Mouse (Mus musculus) layer of hippocampus, adult 11-12 months (tissue): ENCODE data around the gene Fggy.

ENCODE experiments used
- DNase-seq: peaks from one replicate; pipeline ENCODE4 v3.0.0; 2022; ENCODE audit warnings: low spot score

Gene Fggy

DNA sequence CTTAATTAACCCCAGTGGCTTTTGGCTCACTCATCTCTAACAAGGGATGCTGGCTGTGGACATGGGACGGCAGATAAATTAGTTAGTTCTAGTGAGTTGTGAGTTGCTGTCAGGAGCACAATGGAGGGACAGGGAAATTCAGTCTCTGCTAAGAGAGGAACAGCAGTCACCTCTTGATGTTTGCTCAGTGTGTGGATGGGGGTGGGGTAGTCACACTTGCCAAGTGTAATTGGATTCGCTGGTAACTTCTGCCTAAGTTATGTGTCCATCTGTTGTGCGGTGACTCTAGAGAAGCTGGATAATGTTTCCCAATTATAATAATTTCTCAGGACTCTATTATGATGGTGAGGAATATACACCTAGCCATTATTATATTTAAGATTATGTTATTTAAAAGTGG, 107.0 kb downstream of the Fggy start:
- no peak for DNase-seq

DNA sequence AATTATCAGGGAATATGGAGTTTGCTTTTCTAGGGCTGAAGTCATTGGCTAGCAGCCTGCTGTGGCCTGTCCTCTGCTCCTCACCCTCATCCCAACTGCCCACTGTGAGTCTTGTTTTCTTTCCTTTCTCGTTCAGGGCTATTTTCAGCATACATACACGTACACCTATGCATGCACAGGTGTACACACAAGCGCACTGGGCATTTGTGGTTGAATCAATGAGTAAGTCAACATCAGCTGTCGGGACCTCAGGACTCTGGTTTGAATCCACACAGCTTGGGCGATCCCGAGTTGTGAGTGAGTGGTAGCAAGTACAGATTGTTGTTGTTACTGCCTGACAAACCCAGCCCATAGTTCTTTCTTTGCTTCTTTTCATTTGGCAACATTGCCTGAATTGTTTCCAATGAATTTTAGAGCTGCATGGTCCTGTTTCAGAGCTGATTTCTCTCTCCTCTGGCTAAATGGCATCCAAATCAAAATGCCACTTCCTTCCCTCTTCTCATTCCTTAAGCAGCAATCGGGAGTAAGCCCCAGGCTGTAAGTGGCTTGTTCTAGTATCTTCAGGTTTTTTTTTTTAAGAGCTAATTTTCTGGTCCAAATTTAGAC, 109.1 kb downstream of the Fggy start:
- DNase-seq, result no peak

DNA sequence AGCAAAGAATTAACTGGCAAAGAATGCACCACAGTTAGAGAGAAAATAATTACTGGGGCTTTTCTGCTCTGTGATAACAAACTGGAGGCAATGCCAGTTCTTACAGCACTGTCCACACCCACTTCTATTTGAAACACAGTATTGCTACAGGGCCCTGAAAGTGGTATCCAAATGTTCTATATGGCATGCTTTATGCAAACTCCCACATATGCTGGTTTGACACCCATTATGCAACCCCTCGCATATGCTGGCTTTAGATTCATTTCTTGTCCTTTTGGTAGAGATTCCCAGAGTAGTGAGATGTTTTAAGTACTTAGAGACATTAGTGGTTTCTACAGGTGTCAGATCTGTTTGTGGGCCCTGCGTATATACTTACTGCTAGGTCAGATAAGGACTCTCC, 109.6 kb downstream of the Fggy start:
- no peak for DNase-seq

DNA sequence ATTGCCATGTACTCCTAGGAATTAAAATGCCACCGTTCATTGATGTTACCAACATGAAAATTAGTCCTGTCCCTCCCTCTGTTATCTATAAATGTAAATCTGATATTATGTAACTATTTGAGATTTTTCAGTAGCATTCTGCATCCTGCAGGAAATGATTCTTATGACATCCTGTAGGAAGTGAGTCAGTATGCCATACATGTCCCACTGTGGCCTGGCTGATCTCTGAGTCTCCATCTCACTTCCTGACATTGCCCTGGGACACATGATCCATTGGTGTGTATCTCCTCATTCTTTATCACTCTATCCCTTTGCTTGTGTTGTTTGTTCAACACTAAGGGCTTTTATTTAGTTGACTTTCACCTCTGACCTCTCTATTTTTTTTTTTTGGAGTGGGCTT, 110.3 kb downstream of the Fggy start:
- DNase-seq, result no peak

DNA sequence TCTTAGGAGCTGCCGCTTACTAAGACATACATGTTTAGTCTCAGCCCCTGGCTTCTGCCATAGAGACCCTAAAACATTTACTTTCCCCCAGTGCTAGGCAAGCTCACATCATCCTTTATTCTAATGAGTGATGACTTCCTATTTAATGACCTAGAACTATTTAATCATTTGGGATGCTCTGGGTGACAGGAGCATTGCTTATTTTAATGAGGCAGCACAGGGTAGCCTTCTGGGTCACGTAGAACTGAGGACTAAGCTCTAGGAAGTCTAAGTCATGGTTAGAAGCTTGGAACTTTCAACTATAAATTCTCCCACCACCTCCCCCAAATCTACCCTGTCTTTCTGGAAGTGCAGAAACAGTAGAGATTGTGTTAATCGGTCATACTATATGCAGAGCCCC, 111.2 kb downstream of the Fggy start:
- no peak for DNase-seq

DNA sequence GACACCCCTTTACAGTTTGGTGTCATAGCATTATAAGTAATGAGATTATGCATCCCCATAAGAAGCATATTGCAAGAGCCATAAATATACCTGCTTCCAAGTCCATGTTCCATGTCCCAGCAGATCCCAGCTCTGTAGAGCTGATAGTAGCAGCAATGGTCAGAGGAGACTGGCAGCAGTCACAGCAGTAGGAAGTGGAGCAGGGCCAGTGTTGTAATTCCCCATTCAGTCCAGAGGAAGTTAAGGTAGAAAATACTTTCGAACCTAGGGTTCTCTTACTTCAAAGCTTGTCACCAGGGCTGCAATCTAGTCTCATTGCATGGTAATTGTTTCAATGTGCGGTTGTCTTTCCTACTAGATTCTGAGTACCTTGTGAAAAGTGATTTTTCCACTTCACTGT, 112.0 kb downstream of the Fggy start:
- DNase-seq, result no peak

DNA sequence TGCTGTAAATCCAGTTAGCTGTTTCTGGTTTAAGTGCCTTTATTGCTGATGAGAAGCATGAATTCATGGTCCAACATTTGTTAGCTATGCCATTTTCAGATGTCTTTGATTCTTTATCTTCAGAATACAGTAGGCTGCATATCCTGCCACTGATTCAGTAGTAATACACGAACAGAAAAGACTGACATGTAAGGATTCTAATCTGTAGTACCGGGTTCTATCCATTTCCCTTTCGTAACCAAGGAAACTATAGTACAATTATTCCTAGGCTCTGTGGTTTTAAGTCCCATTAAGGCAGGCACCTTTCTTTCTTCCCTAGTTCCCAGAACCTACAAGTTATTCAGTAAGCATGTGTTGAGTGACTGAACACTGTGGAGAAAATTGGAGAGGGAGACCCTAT, 113.3 kb downstream of the Fggy start:
- DNase-seq, result no peak

DNA sequence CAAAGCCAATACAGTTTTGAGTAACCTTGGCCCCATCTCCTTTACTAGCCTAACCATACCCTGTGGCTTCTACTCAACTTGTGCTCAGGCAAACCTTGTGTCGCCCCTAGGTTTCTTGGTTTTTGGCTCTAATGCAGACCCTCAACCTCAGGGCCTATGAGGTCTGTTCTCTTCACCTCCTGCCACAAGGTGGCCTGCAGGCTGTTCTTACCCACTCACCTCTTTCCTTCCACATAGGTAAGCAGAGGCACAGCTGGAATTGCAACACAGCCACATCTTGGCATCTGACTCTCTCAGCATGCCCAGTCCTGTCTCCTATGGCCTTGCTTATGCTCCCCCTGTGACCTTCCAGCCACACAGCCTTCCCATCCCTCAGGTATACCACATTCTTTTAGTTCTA, 114.7 kb downstream of the Fggy start:
- DNase-seq, result no peak

DNA sequence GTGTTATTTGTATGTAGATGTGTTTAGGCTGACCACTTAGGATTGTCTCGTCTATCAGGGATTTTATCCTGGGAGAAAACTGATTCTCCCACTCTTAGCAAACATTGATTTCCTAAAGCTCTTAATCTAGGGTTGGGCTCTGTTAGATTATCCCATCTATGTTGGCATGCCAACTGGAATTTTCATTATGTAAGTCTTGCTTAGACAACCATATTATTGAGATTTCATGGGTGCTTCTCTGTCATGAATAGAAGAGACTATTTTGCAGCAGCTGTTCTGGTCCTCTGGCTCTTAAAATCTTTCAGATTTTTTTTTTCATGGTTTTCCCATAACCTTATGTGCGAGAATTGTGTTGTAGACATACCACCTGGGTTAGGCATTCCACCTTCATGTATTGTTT, 119.1 kb downstream of the Fggy start:
- no peak for DNase-seq

DNA sequence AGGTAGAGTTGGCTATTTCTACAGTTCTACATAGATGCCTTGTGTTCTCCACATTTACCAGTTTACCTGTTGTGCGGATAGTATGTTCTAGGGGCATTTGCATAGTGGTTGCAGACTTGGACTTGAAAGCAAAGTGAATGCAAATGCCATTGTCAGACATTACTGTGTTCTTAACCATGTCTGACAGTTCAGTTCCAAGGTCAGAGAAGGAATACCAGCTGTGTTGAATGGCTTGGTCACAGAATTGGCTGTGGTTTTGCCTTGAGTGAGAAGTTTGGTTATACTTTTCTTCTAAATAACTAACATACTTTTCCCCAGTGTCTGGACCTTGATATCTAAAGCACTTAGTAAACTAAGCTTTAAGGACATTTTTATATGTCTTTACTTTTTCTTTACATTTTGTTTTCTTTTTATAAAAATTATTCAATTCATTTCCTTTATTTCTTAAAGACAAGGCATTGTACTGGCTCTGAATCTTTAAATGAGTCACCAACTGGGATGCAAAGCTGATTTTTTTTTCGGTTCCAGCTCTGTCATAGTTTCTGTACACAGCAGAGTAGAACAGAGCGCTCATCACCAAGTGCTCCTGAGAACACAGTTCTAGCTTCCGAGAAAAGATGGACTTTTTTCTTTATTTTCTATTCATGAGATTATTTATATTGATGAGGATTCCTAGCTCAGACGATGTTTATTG, 123.6 kb downstream of the Fggy start:
- no peak for DNase-seq

DNA sequence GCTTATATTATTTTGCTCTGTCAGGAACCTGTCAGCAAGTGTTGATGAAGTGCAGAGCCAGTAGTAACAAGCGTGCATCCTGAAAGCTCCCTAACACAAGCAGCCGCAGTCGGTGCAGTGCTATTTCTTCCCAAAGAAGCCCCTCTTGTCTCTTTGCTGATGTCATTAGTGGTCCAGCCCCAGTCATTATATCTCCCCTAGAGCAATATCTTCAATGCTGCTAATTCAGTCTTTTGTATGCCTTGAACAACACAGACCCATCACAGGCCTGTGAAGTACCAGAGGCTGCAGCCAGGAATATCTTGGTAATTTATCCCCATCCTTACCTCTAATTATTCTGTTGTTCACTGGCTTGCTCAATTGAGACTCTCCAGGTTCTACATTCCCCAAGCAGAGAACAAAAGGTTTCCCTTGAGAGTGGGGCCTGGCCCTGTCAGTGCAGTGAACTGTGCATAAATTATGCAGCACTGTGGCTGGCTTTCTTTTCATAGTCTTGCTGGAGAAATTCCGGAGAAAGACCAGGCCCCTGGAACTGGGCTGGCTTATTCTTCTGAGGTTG, 127.3 kb downstream of the Fggy start:
- DNase-seq, result no peak

DNA sequence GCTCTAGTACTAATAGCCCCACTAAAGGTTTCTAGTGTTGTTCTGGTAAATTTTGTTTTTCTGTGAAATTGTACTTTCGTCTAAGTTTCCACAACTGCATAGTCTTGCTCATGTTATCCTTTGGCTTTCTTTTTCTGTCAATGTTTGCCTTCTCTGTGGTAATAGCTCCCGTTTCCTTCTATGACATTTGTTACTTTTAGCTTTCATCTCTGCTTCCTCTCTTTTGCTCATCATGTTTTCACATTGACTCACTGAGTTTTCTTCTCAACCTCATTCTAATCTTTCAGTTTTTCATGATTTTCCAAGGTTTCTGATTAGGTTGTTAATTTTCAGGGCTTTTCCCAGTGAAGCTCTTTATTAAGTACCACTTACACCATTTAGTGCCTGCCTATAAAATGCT, 129.5 kb downstream of the Fggy start:
- no peak for DNase-seq

DNA sequence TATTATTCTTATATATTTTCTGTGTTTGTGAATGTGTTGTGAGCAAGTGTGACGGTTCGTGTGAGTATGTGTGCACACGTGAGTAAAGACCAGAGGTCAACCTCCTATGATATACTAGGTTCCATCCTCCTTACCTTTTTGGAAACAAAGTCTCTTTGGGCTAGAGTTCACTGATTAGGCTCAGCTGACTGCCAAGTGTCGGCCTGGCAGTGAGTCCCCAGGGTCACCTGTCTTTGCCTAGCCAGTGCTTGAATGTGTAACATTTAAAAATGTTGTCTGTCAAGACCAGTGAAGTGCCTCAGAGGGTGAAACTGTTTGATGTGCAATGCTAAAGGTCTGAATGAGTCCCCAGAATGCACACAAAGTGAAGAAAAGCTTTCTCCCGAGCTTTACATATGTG, 130.0 kb downstream of the Fggy start:
- no peak for DNase-seq

DNA sequence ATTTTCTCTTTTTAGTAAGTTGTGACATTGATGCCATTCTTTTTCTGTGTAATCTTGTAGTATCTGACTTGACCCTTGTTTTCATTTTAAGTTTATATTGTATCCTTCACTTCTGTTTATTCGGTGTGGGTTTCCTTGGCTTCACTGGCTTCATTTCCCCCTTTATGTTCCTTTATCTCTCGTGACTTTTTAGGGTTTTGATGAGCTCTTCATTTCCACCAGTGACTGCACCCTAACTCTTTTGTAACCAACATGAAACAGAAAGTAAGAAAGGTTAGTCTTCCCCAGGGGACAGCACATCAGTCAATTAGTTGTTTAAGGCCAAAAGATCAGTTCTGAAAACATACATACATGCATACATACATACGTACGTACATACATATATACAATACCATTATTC, 130.9 kb downstream of the Fggy start:
- no peak for DNase-seq

DNA sequence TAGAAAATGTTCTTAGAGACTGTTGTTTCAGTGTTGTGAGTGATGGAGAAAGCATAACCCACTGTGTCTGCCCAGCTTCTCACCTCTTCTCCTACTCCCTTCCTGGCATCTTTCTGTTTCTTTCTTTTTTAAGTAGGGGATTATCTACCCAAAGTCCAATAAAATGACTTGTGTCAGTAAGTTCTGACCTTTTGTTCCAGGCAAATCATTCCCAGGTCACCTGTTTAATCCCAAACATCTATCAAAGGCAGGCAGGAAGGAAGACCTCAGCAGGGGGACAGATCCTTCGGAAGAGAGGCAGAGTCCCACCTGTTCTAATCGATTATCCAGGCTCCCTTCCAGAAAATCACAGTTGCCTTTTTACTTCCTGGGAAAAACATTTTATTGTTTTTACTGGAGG, 143.1 kb downstream of the Fggy start:
- no peak for DNase-seq

DNA sequence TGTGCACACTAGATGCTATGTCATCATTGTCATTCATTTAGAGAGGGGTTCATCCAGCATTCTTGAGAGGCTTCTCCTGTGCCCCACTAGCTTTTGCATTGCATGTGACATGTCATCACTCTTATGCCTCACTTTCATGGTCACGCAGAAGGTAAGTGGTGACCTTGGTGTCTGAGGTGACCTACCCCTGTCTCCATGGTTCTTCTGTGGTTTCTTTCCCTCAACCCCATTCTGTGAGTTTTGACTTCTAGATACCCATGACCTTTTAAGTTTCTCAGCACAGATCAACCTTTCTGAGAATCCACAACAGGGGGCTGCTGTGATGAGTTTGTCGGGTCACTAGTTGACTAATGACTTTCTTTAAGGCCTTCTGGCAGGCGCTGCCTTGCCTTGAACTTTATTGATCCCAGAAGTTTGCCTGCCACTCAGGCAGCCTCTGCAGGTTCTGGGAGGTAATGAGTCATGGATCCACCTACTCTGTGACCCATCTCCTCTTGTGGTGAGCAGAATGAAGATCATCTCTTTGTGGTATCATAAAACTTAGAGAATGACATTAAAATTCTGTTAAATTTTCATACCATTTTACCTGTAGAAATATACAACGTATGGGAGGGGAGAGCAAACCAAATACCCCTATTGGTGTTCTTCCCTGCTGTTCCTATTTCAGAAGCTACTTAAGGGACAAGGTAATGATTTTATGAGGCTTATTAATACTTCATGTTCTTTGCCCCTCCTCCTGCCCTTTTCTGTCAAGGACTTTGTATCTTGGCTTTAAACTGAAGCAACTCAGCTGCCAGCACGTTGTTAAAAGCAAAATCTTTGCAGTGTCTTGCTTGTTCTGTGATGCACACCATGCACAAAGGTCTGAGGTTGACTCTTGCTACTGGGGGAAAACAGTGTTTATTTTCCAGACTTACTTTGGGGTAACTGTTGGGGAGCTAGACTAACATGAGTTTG, 150.9 kb downstream of the Fggy start:
- DNase-seq, result no peak

DNA sequence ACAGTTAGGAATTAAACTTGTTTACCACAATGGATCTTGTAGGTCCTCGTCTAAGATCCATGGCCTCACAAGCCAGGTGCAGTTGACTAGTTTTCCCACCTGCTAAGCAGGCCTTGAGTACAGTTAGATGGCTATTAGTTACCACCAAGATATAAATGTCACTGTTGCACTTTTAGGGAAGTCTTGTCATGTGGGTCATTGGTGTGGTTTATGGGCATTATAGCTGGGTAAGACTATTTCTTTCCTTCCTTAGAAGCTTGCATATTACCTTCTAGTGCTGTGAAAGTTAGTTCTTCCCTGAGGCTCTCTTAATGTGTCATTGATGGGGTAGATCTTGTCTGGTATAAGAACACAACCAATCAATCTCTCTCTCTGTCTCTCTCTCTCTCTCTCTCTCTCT, 152.4 kb downstream of the Fggy start:
- DNase-seq, result no peak

DNA sequence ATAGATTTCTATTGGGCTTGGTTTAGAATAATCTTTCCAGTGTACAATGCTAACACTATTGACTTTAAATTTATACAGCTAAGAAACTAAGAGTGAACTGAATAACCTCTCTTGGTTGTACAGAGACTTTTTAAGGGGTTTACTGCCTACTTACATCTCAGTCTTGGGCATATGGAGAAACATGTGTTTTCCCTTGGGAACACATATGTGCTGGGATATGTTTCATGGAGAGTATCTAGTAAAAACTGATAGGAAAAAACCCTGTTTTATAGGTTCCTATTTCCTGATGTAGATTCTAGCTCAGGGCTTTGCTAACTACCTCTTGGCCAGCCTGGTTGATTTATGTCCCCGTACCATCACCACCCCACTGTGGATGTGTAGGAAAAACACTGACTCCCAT, 155.5 kb downstream of the Fggy start:
- DNase-seq, result no peak

DNA sequence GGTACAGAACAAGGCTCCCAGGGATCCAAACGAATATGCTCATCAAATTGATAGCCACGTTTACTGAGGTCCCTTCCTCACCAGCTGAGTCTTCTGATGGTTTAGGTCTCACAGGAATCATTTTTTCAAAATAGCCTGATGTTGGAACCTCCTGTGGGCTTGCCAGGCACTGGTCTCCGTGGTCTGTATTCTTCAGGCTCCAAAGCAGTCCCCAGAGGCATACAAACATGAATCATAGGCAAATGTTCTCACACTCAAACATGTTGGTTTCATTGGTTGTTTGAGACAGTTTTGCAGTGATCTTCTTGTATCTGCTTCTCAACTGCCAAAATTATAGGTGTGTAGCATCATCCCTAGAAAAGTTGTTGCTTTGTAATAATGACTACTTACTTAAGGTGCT, 156.0 kb downstream of the Fggy start:
- no peak for DNase-seq

DNA sequence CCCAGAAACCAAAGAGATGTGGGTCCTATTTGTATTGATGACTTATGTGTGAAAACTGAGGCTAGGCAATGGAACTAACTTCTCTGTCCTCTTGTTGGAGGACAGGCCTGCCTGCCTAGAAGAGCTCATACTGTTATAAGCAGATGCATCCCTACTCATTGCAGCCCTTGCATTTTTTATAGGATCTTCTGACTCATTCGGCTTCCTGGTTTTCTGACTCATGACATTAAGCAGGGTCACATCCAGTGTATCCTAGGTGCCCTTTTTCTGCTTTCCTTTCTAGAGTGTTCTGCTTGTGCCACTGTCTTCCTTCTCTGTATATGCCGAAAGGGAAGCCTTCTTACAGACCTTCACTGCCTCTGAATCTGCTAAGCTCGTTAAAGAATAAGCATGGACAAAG, 158.8 kb downstream of the Fggy start:
- no peak for DNase-seq

DNA sequence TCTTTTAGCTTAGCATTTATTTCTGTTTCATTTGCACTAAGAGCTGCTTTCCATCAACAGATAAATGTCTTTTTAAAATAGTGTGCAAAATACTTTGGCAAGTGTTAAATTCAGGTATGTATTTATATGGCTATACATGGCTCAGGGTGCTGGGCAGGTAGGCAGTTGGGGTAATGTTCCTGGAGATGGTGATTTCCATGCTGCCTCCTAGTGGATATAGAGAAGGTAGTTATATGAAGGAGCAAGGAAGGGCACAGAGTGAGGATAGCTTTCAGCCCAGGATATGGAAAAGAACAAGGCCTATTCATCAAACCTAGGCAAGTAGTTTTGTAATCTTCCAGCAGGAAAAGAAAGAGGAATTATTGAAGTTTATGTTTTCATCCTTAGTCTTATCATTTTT, 166.3 kb downstream of the Fggy start:
- no peak for DNase-seq

DNA sequence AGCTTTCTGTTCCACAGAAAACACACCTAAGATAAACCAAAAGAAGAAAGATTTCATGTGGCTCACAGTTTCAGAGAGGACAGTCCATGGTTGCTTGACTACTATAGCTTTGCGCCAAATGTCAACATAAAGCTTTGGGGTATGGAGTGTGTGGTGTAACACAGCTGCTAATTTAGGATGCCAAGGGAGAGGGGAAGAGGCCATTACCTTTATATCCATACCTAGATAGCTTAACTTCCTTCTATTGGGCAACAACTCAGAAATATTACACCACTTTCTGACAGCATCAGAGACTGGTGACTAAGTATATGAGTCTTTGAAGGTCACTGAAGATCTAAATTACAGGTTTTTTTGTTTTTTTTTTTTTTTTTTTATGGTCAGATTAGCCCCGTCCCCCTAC, 169.1 kb downstream of the Fggy start:
- no peak for DNase-seq
